Mouse (Mus musculus) gastrocnemius, postnatal 36 days (tissue): ENCODE results near the gene Smco4. TPM values are rescaled to one million over a fixed set of nuclear protein-coding genes. Genes with fewer than 3 reads are reported as not detected.
"Not testable (repeated sequence)": the region's sequence is repeated elsewhere in the genome, so short reads cannot be mapped to it uniquely, and the experiment has no call there.

Source experiments
- DNase-seq, 2 experiments: peaks; one replicate each; pipeline ENCODE4 v3.0.0; 2022
- intact Hi-C: fragments of 180-260 bp; cut with DNase I; formaldehyde crosslinking; loops from one replicate; pipeline ENCODE4 v1.15.1; 2025
- long read RNA-seq, 2 experiments: library from polyadenylated mRNA; stranded (forward); transcript quantifications; one replicate each; pipeline ENCODE4 v2.0.0; 2021
- total RNA-seq, 2 experiments: library from RNA; stranded (reverse); gene quantifications; 2 replicates each; pipeline ENCODE4 v1.2.3; 2021

Gene Smco4
- 1 to 10 TPM; 8.2 to 9.0 TPM for total RNA-seq
- long read RNA-seq, experiment 1, partial matches to known transcripts, result 1 of 1 reads
- long read RNA-seq, experiment 1, other reads (novel, unspliced or antisense), result 0 of 1 reads
- long read RNA-seq, experiment 2, partial matches to known transcripts, result 2 of 2 reads
- long read RNA-seq, experiment 2, other reads (novel, unspliced or antisense), result 0 of 2 reads

GRCm38 (mm10) chr9:15493235-15493924, at the start of gene Smco4:
Smco4 (plus strand) TSS chr9:15493432.
- peak; percentile 57 to 63 for DNase-seq
- intact Hi-C loops, result loop anchor here (2.0 kb wide), 1 partner anchor 189 kb away; no protein-coding TSS in a partner anchor

GRCm38 (mm10) chr9:15447397-15447796, 45.8 kb upstream of the Smco4 start:
- intact Hi-C loops, result no loop called here

GRCm38 (mm10) chr9:15450921-15451320, 42.3 kb upstream of the Smco4 start:
- no peak for DNase-seq
- intact Hi-C loops, result no loop called here

More at GRCm38 (mm10) chr9:15447397-15447796, 45.8 kb upstream of the Smco4 start:
- DNase-seq, result no peak

- intact Hi-C loops, result no loop called here
- no peak for DNase-seq
Observed at GRCm38 (mm10) chr9:15472256-15472655, 21.0 kb upstream of the Smco4 start.

GRCm38 (mm10) chr9:15473206-15473605, 20.0 kb upstream of the Smco4 start:
- DNase-seq, result no peak
- intact Hi-C loops, result no loop called here

GRCm38 (mm10) chr9:15477556-15477955, 15.7 kb upstream of the Smco4 start:
- intact Hi-C loops, result no loop called here
- peak; percentile 28 to 42 for DNase-seq

- DNase-seq, result no peak
Observed at GRCm38 (mm10) chr9:15487682-15488424, 5.4 kb upstream of the Smco4 start.

GRCm38 (mm10) chr9:15489293-15489692, 3.9 kb upstream of the Smco4 start:
- DNase-seq, result no peak
- intact Hi-C loops, result no loop called here

More at GRCm38 (mm10) chr9:15487682-15488424, 5.4 kb upstream of the Smco4 start:
- intact Hi-C loops, result no loop called here

- intact Hi-C loops, result no loop called here
- DNase-seq, result no peak
Observed at GRCm38 (mm10) chr9:15490331-15491100, 2.7 kb upstream of the Smco4 start.

- intact Hi-C loops, result loop anchor here (2.0 kb wide), 1 partner anchor 191 kb away; no protein-coding TSS in a partner anchor
- no peak for DNase-seq
Observed at GRCm38 (mm10) chr9:15491686-15492085, 1.5 kb upstream of the Smco4 start.

GRCm38 (mm10) chr9:15492401-15492800, 831 bp upstream of the Smco4 start:
- no peak for DNase-seq
- intact Hi-C loops, result loop anchor here (2.0 kb wide), 1 partner anchor 190 kb away; no protein-coding TSS in a partner anchor

GRCm38 (mm10) chr9:15493925-15494558, 810 bp downstream of the Smco4 start:
- intact Hi-C loops, result loop anchor here (2.0 kb wide), 1 partner anchor 189 kb away; no protein-coding TSS in a partner anchor

GRCm38 (mm10) chr9:15495281-15495680, 2.0 kb downstream of the Smco4 start:
- intact Hi-C loops, DNase-seq: not testable (repeated sequence)

More at GRCm38 (mm10) chr9:15493925-15494558, 810 bp downstream of the Smco4 start:
- DNase-seq, result peak; percentile 37 to 57

- intact Hi-C loops, result no loop called here
Observed at GRCm38 (mm10) chr9:15495921-15496577, 2.8 kb downstream of the Smco4 start.

GRCm38 (mm10) chr9:15500025-15500424, 6.8 kb downstream of the Smco4 start:
- intact Hi-C loops, result no loop called here
- no peak for DNase-seq

More at GRCm38 (mm10) chr9:15495921-15496577, 2.8 kb downstream of the Smco4 start:
- DNase-seq, result no peak

- intact Hi-C loops, result no loop called here
- no peak for DNase-seq
Observed at GRCm38 (mm10) chr9:15501319-15502256, 8.4 kb downstream of the Smco4 start.

GRCm38 (mm10) chr9:15502476-15502875, 9.2 kb downstream of the Smco4 start:
- no peak for DNase-seq
- intact Hi-C loops, result no loop called here

GRCm38 (mm10) chr9:15503307-15503706, 10.1 kb downstream of the Smco4 start:
- no peak for DNase-seq
- intact Hi-C loops, result no loop called here
